Mouse (Mus musculus): ENCODE data around the gene Phf7. TPM values are rescaled to one million over a fixed set of nuclear protein-coding genes. Genes with fewer than 3 reads are reported as not detected.

The Phf7 gene
- polyA plus RNA-seq, 1 experiment: 7.3 TPM

DNA sequence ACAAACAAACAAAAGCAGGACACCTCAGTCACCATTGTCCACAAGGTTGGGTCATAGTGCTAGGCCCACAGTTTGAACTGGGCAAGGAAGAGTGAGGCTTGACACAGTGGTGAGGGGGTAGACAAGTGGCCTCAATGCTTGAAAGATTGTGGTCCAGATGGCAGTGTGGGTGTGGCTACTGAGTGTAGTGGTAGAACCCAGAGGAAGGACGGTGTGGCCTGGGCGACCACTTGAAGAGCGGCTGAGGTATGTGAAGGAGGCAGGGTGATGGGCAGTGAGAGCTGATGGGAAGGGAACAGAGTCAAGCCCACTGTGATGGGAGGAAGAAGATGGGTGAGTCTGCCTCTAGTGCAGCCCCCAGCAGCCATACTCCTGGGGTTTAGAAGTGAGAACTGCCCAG is 36.4 kb downstream of the Phf7 start:
- TF ChIP-seq CTCF (conservative IDR thresholded peaks at IDR 0.05; ENCODE audit: insufficient read depth, insufficient read length, low read depth, low read length) (no peak), POLR2A (IDR thresholded peaks at IDR 0.05; ENCODE audit: low read depth, low read length) (no peak)
- Histone ChIP-seq H3K4me3 (ENCODE audit: insufficient read depth, low read depth, low read length) (no peak overlapping the region), H3K36me3 (ENCODE audit: control insufficient read depth, insufficient read depth, low read length) (no peaks in the 10 kb centered on the region), H3K27me3 (replicated peaks; ENCODE audit: control insufficient read depth, insufficient read depth, low read length) (no peaks in the 10 kb centered on the region), H3K27ac (ENCODE audit: insufficient read depth, low read depth, low read length) (no peak overlapping the region), H3K4me1 (ENCODE audit: control insufficient read depth, insufficient read depth, low read length) (no peaks in the 10 kb centered on the region)
- WGBS: 94% methylated on average over 3 of the region's 3 CpGs
- no peak for DNase-seq

DNA sequence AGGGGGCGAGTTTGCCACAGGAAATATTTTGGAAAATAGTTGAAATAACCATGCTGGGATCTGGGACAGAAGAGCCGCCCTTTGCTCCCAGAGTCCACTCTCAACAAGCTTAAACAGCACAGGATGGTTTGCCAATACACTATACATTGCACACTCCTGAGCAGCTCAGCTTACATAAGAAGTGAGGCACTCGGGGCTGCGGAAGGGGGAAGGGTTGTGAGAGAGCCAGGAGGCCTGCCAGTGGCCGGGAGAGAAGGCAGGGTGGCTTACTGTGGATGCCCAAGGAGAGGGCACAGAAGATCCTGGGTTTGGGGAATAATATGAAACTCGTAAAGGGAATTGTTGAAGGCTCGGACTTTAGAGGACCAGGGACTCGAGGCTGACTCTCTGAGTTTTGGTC is 37.2 kb downstream of the Phf7 start:
- DNase-seq: no peak
- Histone ChIP-seq H3K4me3 (ENCODE audit: insufficient read depth, low read depth, low read length) (no peak overlapping the region), H3K36me3 (ENCODE audit: control insufficient read depth, insufficient read depth, low read length) (no peaks in the 10 kb centered on the region), H3K4me1 (ENCODE audit: control insufficient read depth, insufficient read depth, low read length) (no peaks in the 10 kb centered on the region), H3K27ac (ENCODE audit: insufficient read depth, low read depth, low read length) (no peak overlapping the region), H3K27me3 (replicated peaks; ENCODE audit: control insufficient read depth, insufficient read depth, low read length) (no peaks in the 10 kb centered on the region)
- TF ChIP-seq POLR2A (IDR thresholded peaks at IDR 0.05; ENCODE audit: low read depth, low read length): no peak
- TF ChIP-seq CTCF (conservative IDR thresholded peaks at IDR 0.05; ENCODE audit: insufficient read depth, insufficient read length, low read depth, low read length): no peak
- 77% methylated on average over 8 of the region's 8 CpGs for WGBS

DNA sequence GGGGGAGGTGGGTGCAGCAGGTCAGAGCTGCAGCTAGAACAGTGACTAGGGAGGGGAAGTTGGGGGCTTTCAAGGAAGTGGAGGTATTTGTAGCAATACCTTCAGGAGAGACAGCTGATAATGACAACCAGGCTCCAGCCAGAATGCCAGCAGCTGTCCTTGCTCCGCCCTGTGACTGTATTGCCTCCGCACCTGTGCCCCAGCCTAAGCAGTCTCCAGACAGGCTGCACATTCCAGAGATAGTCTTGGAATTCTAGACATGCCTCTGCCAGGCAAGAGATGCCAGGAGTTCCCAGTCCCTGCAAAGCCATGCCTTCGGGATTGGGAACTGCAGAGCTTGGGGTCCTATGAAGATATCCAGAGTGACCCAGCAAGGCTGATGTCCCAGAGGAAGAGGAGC is 38.6 kb downstream of the Phf7 start:
- no peak for DNase-seq
- H3K27ac ChIP-seq (ENCODE audit: insufficient read depth, low read depth, low read length): no peak overlapping the region
- TF ChIP-seq CTCF (conservative IDR thresholded peaks at IDR 0.05; ENCODE audit: insufficient read depth, insufficient read length, low read depth, low read length): no peak
- no peak for TF ChIP-seq POLR2A (IDR thresholded peaks at IDR 0.05; ENCODE audit: low read depth, low read length)
- WGBS: 78% methylated on average over 3 of the region's 3 CpGs
- no peak overlapping the region for H3K4me3 ChIP-seq (ENCODE audit: insufficient read depth, low read depth, low read length)
- H3K4me1 ChIP-seq (ENCODE audit: control insufficient read depth, insufficient read depth, low read length): peaks cover under 1% of the 10 kb centered on the region; the same call in 1 of the 2 replicates
- no peaks in the 10 kb centered on the region for H3K27me3 ChIP-seq (replicated peaks; ENCODE audit: control insufficient read depth, insufficient read depth, low read length)
- H3K36me3 ChIP-seq (ENCODE audit: control insufficient read depth, insufficient read depth, low read length): no peaks in the 10 kb centered on the region

DNA sequence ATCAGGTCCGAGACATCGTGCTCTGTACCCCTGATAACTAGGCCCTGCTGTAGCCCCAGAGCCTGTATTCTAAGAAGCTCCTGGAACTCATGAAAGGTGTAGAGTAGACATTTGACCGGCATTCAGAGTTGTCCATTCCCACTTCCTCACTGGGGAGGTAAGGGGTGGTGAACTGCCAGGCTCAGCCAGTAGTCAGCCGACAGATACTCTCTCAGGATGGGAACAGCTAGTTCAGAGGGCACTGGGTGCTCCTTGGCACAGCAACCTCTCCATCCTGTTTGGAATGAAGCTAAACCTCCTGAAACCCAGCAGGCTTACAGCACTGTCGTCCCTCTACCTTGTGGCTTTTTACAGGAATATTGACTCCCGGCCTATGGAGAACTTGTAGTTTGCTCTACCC is 39.3 kb downstream of the Phf7 start:
- no peaks in the 10 kb centered on the region for H3K27me3 ChIP-seq (replicated peaks; ENCODE audit: control insufficient read depth, insufficient read depth, low read length)
- WGBS: 93% methylated on average over 6 of the region's 6 CpGs
- TF ChIP-seq POLR2A (IDR thresholded peaks at IDR 0.05; ENCODE audit: low read depth, low read length) (no peak), CTCF (conservative IDR thresholded peaks at IDR 0.05; ENCODE audit: insufficient read depth, insufficient read length, low read depth, low read length) (no peak)
- no peaks in the 10 kb centered on the region for H3K36me3 ChIP-seq (ENCODE audit: control insufficient read depth, insufficient read depth, low read length)
- DNase-seq: no peak
- no peak overlapping the region for H3K4me3 ChIP-seq (ENCODE audit: insufficient read depth, low read depth, low read length)
- H3K27ac ChIP-seq (ENCODE audit: insufficient read depth, low read depth, low read length): no peak overlapping the region
- peaks cover 6% of the 10 kb centered on the region for H3K4me1 ChIP-seq (ENCODE audit: control insufficient read depth, insufficient read depth, low read length)

DNA sequence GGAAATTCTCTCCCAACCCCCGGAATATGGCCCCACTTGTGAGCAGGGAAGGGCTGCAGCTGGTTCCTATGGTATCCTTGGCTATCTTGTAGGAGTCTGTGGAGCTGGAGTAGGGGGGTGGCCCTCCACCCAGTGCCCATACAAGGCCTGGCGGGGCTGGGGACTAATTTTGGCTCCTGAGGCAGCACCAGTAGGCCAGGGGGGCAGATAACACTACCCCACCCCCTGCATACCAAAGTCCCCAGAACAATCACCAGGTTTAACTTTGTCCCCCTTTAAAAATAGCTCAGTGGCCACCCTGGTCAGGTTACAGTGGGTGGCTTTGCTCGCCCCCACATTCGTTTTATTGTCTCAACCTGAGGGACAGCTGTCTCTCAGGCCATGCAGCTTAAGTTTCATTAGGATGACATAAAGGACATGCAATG is 42.0 kb downstream of the Phf7 start:
- Histone ChIP-seq H3K4me3 (ENCODE audit: insufficient read depth, low read depth, low read length) (no peak overlapping the region), H3K36me3 (ENCODE audit: control insufficient read depth, insufficient read depth, low read length) (no peaks in the 10 kb centered on the region), H3K27me3 (replicated peaks; ENCODE audit: control insufficient read depth, insufficient read depth, low read length) (no peaks in the 10 kb centered on the region), H3K27ac (ENCODE audit: insufficient read depth, low read depth, low read length) (no peak overlapping the region), H3K4me1 (ENCODE audit: control insufficient read depth, insufficient read depth, low read length) (peaks cover 17% of the 10 kb centered on the region)
- TF ChIP-seq POLR2A (IDR thresholded peaks at IDR 0.05; ENCODE audit: low read depth, low read length) (no peak), CTCF (conservative IDR thresholded peaks at IDR 0.05; ENCODE audit: insufficient read depth, insufficient read length, low read depth, low read length) (no peak)
- 86% methylated on average over 4 of the region's 4 CpGs for WGBS
- DNase-seq: no peak

DNA sequence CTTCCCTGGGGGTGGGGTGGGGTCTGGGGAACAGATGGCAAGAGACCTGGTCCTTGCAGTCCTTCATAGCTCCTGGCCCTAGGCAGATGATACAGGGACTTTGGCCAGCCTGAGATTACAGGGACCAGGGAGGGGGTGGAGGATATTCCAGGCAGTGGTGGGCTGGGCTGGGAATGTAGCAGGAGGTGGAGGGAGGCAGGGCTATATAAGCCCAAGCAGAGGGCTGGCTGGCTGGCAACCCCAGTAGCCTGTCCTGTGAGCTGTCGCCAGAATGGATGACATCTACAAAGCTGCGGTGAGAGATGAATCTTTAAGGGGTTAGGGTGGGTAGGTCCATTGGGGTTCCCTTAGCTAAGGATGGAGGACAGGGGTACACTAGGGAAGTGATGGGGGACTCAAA is 43.0 kb downstream of the Phf7 start, which contains the start of gene Tnnc1:
Gene Tnnc1 (plus strand): TSS at position 229 of the 400 bp plus-strand sequence.
- Histone ChIP-seq H3K27ac (ENCODE audit: insufficient read depth, low read depth, low read length) (peak within 1 kb of the TSS; percentile 85), H3K4me3 (ENCODE audit: insufficient read depth, low read depth, low read length) (peak within 1 kb of the TSS; percentile 96; the same call in 1 of the 2 replicates)

DNA sequence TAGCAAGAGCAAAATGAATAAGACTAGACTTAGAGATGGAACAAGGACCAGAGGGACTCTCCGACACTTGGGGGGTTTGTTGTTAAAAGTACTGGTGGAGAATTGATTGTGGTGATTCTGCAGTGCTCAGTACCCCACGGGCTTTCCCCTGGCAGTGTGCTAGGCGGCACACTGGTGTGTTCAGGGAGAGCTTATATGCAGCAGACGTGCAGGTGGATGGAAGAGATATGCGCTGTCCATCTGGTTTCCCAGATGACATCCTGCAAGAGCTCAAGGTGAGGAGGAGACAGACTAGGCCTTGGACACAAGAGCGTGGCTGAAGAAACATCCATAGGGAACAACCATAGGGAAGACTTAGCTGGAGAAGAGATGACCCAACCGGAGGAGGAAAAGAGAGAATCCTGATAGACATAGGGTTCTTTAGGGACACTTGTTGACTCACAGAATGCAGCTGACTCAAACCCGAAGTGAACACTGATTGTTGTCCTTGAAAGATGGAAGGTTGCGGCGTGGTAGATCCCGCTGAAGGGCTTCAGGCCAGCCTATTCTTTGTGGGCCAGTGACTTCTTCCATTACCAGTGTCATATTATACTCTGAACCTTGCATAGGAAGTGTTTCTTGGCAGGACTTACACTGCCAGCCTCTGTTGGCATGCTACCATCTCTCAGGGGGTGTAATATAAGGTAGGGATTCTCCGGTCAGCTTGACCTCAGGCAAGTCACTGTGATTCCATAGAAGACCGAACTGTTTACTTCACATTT is 43.9 kb downstream of the Phf7 start:
- Histone ChIP-seq H3K36me3 (ENCODE audit: control insufficient read depth, insufficient read depth, low read length) (peaks cover 7% of the 10 kb centered on the region), H3K4me3 (ENCODE audit: insufficient read depth, low read depth, low read length) (peak overlapping the region; percentile 96), H3K27ac (ENCODE audit: insufficient read depth, low read depth, low read length) (peak overlapping the region; percentile 85), H3K4me1 (ENCODE audit: control insufficient read depth, insufficient read depth, low read length) (peaks cover 17% of the 10 kb centered on the region), H3K27me3 (replicated peaks; ENCODE audit: control insufficient read depth, insufficient read depth, low read length) (no peaks in the 10 kb centered on the region)
- DNase-seq: no peak
- WGBS: 73% methylated on average over 13 of the region's 13 CpGs
- TF ChIP-seq CTCF (conservative IDR thresholded peaks at IDR 0.05; ENCODE audit: insufficient read depth, insufficient read length, low read depth, low read length) (no peak), POLR2A (IDR thresholded peaks at IDR 0.05; ENCODE audit: low read depth, low read length) (no peak)

More for the DNA sequence above, 43.0 kb downstream of the Phf7 start, which contains the start of gene Tnnc1:
- peaks cover 17% of the 10 kb centered on the region for H3K4me1 ChIP-seq (ENCODE audit: control insufficient read depth, insufficient read depth, low read length)
- peaks cover 4% of the 10 kb centered on the region; the same call in 1 of the 2 replicates for H3K36me3 ChIP-seq (ENCODE audit: control insufficient read depth, insufficient read depth, low read length)
- TF ChIP-seq CTCF (conservative IDR thresholded peaks at IDR 0.05; ENCODE audit: insufficient read depth, insufficient read length, low read depth, low read length): no peak
- TF ChIP-seq POLR2A (IDR thresholded peaks at IDR 0.05; ENCODE audit: low read depth, low read length): no peak
- no peaks in the 10 kb centered on the region for H3K27me3 ChIP-seq (replicated peaks; ENCODE audit: control insufficient read depth, insufficient read depth, low read length)
- no peak for DNase-seq
- 92% methylated on average over 2 of the region's 2 CpGs for WGBS
